Mouse (Mus musculus): ENCODE results near the gene 2410002F23Rik. TPM values are rescaled to one million over a fixed set of nuclear protein-coding genes. Genes with fewer than 3 reads are reported as not detected.

Gene 2410002F23Rik
- total RNA-seq, 2 experiments from 2014 or later = 14.2 to 16.2 TPM

Other genes starting within 250 kb of the 2410002F23Rik start
- under 1 TPM in 1 of 2 experiments, not detected in 1; 0.21 TPM for gene Klk1b26, start 234.6 kb upstream of the 2410002F23Rik start, total RNA-seq (2021)
- gene Klk1b27, start 194.4 kb upstream of the 2410002F23Rik start, total RNA-seq (2021) = not detected
- gene Klk1b21, start 144.4 kb upstream of the 2410002F23Rik start, total RNA-seq (2021) = not detected
- gene Klk1b22, start 134.0 kb upstream of the 2410002F23Rik start, total RNA-seq (2021) = not detected
- not detected for gene Klk1b16, start 110.0 kb upstream of the 2410002F23Rik start, total RNA-seq (2021)
- not detected for gene Klk1b24, start 58.5 kb upstream of the 2410002F23Rik start, total RNA-seq (2021)
- not detected for gene Klk1b3, start 48.5 kb upstream of the 2410002F23Rik start, total RNA-seq (2021)
- not detected for gene Klk1b4, start 39.3 kb upstream of the 2410002F23Rik start, total RNA-seq (2021)
- gene Klk1b5, start 30.8 kb upstream of the 2410002F23Rik start, total RNA-seq (2021) = not detected
- gene Klk1, start 21.4 kb upstream of the 2410002F23Rik start, total RNA-seq (2021) = under 1 TPM in 1 of 2 experiments, not detected in 1; 0.23 TPM
- not detected for gene Gm36864, start 10.5 kb upstream of the 2410002F23Rik start, total RNA-seq (2021)
- under 1 TPM; 0.21 to 0.33 TPM for gene 1700028J19Rik, start within 50 bp of the 2410002F23Rik start, total RNA-seq (2021)
- gene Acp4, start 10.7 kb downstream of the 2410002F23Rik start, total RNA-seq (2021) = not detected
- not detected for gene Gm15517, start 14.7 kb downstream of the 2410002F23Rik start, total RNA-seq (2021)
- gene Clec11a, start 60.2 kb downstream of the 2410002F23Rik start, total RNA-seq (2021) = 1 to 10 TPM; 4.2 to 5.6 TPM
- gene Shank1, start 63.5 kb downstream of the 2410002F23Rik start, total RNA-seq (2021) = under 1 TPM; 0.73 to 0.80 TPM
- gene Syt3, start 137.4 kb downstream of the 2410002F23Rik start, total RNA-seq (2021) = under 1 TPM; 0.35 to 0.49 TPM
- not detected for gene 1700008O03Rik, start 139.1 kb downstream of the 2410002F23Rik start, total RNA-seq (2021)
- 1 to 10 TPM in 1 of 2 experiments, under 1 TPM in 1; 0.51 to 1.3 TPM for gene Lrrc4b, start 182.3 kb downstream of the 2410002F23Rik start, total RNA-seq (2021)
- gene Aspdh, start 218.7 kb downstream of the 2410002F23Rik start, total RNA-seq (2021) = not detected
- 10 to 100 TPM; 60.2 to 73.5 TPM for gene Josd2, start 221.3 kb downstream of the 2410002F23Rik start, total RNA-seq (2021)
- 10 to 100 TPM; 44.1 to 48.8 TPM for gene Emc10, start 249.8 kb downstream of the 2410002F23Rik start, total RNA-seq (2021)
- 1 to 10 TPM; 3.8 to 4.7 TPM for gene Fam71e1, start 249.9 kb downstream of the 2410002F23Rik start, total RNA-seq (2021)

All from gastrocnemius, postnatal 14 days (tissue).